Mouse (Mus musculus): ENCODE data around the gene Cd200r1.

GRCm38 (mm10) chr16:44748007-44748406, 17.5 kb upstream of the Cd200r1 start:
- TF ChIP-seq CTCF (IDR thresholded peaks at IDR 0.05): no peak
- TF ChIP-seq POLR2A (IDR thresholded peaks at IDR 0.05; ENCODE audit: insufficient read depth, low read depth, low read length): no peak
- TF ChIP-seq EP300 (IDR thresholded peaks at IDR 0.05; ENCODE audit: insufficient read depth, low read depth, low read length): no peak

All from heart, adult 2 months (tissue).